Mouse (Mus musculus) neutrophil, adult 83 days (primary cell): ENCODE results near the gene Pfn2. TPM values are rescaled to one million over a fixed set of nuclear protein-coding genes. Genes with fewer than 3 reads are reported as not detected.

Experiments
- total RNA-seq, 2 experiments: library from RNA; stranded (reverse); gene quantifications; one replicate each; pipeline ENCODE4 v1.2.4; 2023

Pfn2 gene
- total RNA-seq = under 1 TPM in 1 of 2 experiments, not detected in 1; 0.18 TPM

GRCm38 (mm10) chr3:57847760-57848185 lies at the start of gene Pfn2:
Gene Pfn2 (minus strand): TSS chr3:57848079.

Other genes with a start within 250 kb of the Pfn2 start
- 10 to 100 TPM; 16.8 to 18.4 TPM for gene Commd2, start 196.4 kb downstream of the Pfn2 start, total RNA-seq
- gene Ankub1, start 155.3 kb downstream of the Pfn2 start, total RNA-seq = not detected
- 100 to 1,000 TPM in 1 of 2 experiments, 10 to 100 TPM in 1; 96.8 to 110 TPM for gene Rnf13, start 112.0 kb downstream of the Pfn2 start, total RNA-seq